Comparison of ENCODE assay signal across 9 mouse cellular contexts in genomic region chr3:123138274-123139003, GRCm38 (mm10).
DNase-seq lines count a peak whose midpoint lies in the region; ATAC-seq and TF ChIP-seq lines count a peak whose summit lies in the region.
"Had no signal": no experiment of that assay in that cellular context is flagged by ENCODE, and none has a peak within 500 bp of the region (broad histone marks: within the 10 kb centered on the region; RNA-seq: fewer than 3 reads in every experiment).

No protein-coding gene starts in this region.

- ATAC-seq in heart, embryonic 12.5 days (ENCODE audit: insufficient number of reproducible peaks, low FRiP score) = no peak
- ATAC-seq in stomach, postnatal 0 days (ENCODE audit: low FRiP score, low TSS enrichment) = no peak
- no peak for ATAC-seq in liver, postnatal 0 days

- TF ChIP-seq CTCF in heart, adult 2 months (IDR thresholded peaks at IDR 0.05) = no peak
- TF ChIP-seq CTCF in stomach, postnatal 0 days (IDR thresholded peaks at IDR 0.05; ENCODE audit: low read depth) = no peak
- no peak for TF ChIP-seq CTCF in liver, postnatal 0 days (IDR thresholded peaks at IDR 0.05; ENCODE audit: low read depth)

- peaks cover 19% of the 10 kb centered on the region for H3K36me3 ChIP-seq in heart, adult 2 months (ENCODE audit: control insufficient read depth, insufficient read depth, low read length)
- H3K36me3 ChIP-seq in heart, embryonic 12.5 days = no peaks in the 10 kb centered on the region
- no peaks in the 10 kb centered on the region; the same call in 1 of the 2 replicates for H3K36me3 ChIP-seq in stomach, postnatal 0 days (ENCODE audit: control insufficient read depth, insufficient read depth, low read length)
- H3K36me3 ChIP-seq in liver, postnatal 0 days (replicated peaks; ENCODE audit: insufficient read depth, low read length) = no peaks in the 10 kb centered on the region
- H3K36me3 ChIP-seq: embryonic facial prominence, embryonic 13.5 days had no signal

- H3K4me2 ChIP-seq in heart, embryonic 12.5 days = no peak overlapping the region
- H3K4me2 ChIP-seq in stomach, postnatal 0 days (replicated peaks; ENCODE audit: low read depth) = no peak overlapping the region
- no peak overlapping the region for H3K4me2 ChIP-seq in liver, postnatal 0 days (ENCODE audit: low read depth, low read length)
- H3K4me2 ChIP-seq: embryonic facial prominence, embryonic 13.5 days had no signal

- no peaks in the 10 kb centered on the region for H3K27me3 ChIP-seq in heart, adult 2 months (ENCODE audit: control insufficient read depth, insufficient read depth, low read length)
- no peaks in the 10 kb centered on the region for H3K27me3 ChIP-seq in heart, embryonic 12.5 days (replicated peaks)
- H3K27me3 ChIP-seq in stomach, postnatal 0 days (ENCODE audit: control insufficient read depth, insufficient read depth, low read length) = no peaks in the 10 kb centered on the region
- H3K27me3 ChIP-seq in liver, postnatal 0 days (ENCODE audit: insufficient read depth, low read length) = no peaks in the 10 kb centered on the region
- H3K27me3 ChIP-seq: embryonic facial prominence, embryonic 13.5 days had no signal

- H3K4me1 ChIP-seq in heart, adult 2 months (ENCODE audit: control insufficient read depth, insufficient read depth, low read length) = peaks cover 19% of the 10 kb centered on the region
- H3K4me1 ChIP-seq in heart, embryonic 12.5 days (replicated peaks) = peaks cover 23% of the 10 kb centered on the region
- H3K4me1 ChIP-seq in stomach, postnatal 0 days (replicated peaks; ENCODE audit: control insufficient read depth, insufficient read depth) = no peaks in the 10 kb centered on the region
- no peaks in the 10 kb centered on the region for H3K4me1 ChIP-seq in liver, postnatal 0 days (ENCODE audit: insufficient read depth)

- H3K79me2 ChIP-seq in heart, adult 2 months (replicated peaks; ENCODE audit: control insufficient read depth, insufficient read depth, low read length) = no peaks in the 10 kb centered on the region

- no peak overlapping the region for H3K4me3 ChIP-seq in heart, adult 2 months
- no peak overlapping the region for H3K4me3 ChIP-seq in heart, embryonic 12.5 days
- H3K4me3 ChIP-seq in stomach, postnatal 0 days (ENCODE audit: low read depth, low read length) = no peak overlapping the region
- H3K4me3 ChIP-seq in liver, postnatal 0 days (ENCODE audit: low read depth, low read length) = no peak overlapping the region
- H3K4me3 ChIP-seq: embryonic facial prominence, embryonic 13.5 days had no signal

- peak; percentile 77 to 83 for DNase-seq in heart, adult 2 months
- peak; percentile 64 for DNase-seq in Muller cell, postnatal 12 days (ENCODE audit: inconsistent ontology term)
- peak; percentile 77 for DNase-seq in gastrocnemius, postnatal 25 days
- DNase-seq in kidney, postnatal 10 days = peak; percentile 95
- DNase-seq in stomach, postnatal 0 days (ENCODE audit: low spot score) = peak; percentile 53
- no peak for DNase-seq in thymus, postnatal 36 days
- no peak for DNase-seq in liver, postnatal 0 days

- WGBS in heart, adult 2 months = 18% methylated on average over 6 of the region's 6 CpGs
- 65% methylated on average over 6 of the region's 6 CpGs for WGBS in heart, embryonic 12.5 days
- WGBS in stomach, postnatal 0 days = 31% methylated on average over 6 of the region's 6 CpGs
- WGBS in liver, postnatal 0 days (ENCODE audit: insufficient replicate concordance) = 70% methylated on average over 6 of the region's 6 CpGs

- peak overlapping the region; percentile 8 for H3K27ac ChIP-seq in heart, adult 2 months
- no peak overlapping the region; the same call in 1 of the 2 replicates for H3K27ac ChIP-seq in heart, embryonic 12.5 days (ENCODE audit: poor library complexity, severe bottlenecking)
- peak overlapping the region; percentile 66; the same call in 1 of the 2 replicates for H3K27ac ChIP-seq in stomach, postnatal 0 days (replicated peaks)
- H3K27ac ChIP-seq in liver, postnatal 0 days (ENCODE audit: low read depth) = no peak overlapping the region
- H3K27ac ChIP-seq: embryonic facial prominence, embryonic 13.5 days had no signal

- no peak overlapping the region for H3K9ac ChIP-seq in heart, adult 2 months (ENCODE audit: low read depth, low read length)
- H3K9ac ChIP-seq in heart, embryonic 12.5 days = no peak overlapping the region
- no peak overlapping the region for H3K9ac ChIP-seq in stomach, postnatal 0 days (ENCODE audit: low read length)
- no peak overlapping the region for H3K9ac ChIP-seq in liver, postnatal 0 days (replicated peaks)
- H3K9ac ChIP-seq: embryonic facial prominence, embryonic 13.5 days had no signal

- no peak for TF ChIP-seq POLR2A in heart, adult 2 months (IDR thresholded peaks at IDR 0.05; ENCODE audit: insufficient read depth, low read depth, low read length)

- H3K9me3 ChIP-seq in heart, embryonic 12.5 days (replicated peaks) = no peaks in the 10 kb centered on the region
- no peaks in the 10 kb centered on the region for H3K9me3 ChIP-seq in stomach, postnatal 0 days (ENCODE audit: control insufficient read depth, low read length)
- no peaks in the 10 kb centered on the region for H3K9me3 ChIP-seq in liver, postnatal 0 days (ENCODE audit: low read length)
- H3K9me3 ChIP-seq: embryonic facial prominence, embryonic 13.5 days had no signal

- intact Hi-C loops in heart, adult 2 months (cut with DNase I) = loop anchor here (2.0 kb wide), 1 partner anchor 20 kb away; no protein-coding TSS in a partner anchor

- TF ChIP-seq EP300 in heart, adult 2 months (IDR thresholded peaks at IDR 0.05; ENCODE audit: insufficient read depth, low read depth, low read length) = no peak
- TF ChIP-seq EP300 in stomach, postnatal 0 days (optimal IDR thresholded peaks at IDR 0.05) = no peak
- TF ChIP-seq EP300 in liver, postnatal 0 days (IDR thresholded peaks at IDR 0.05; ENCODE audit: low read depth) = no peak

Comparison
In these comparisons a context has a peak if more than half of its experiments do, and no peak if none do; other contexts are left out.
1. H3K27ac ChIP-seq: peak in heart, adult 2 months (single experiment) and stomach, postnatal 0 days (single experiment); none in heart, embryonic 12.5 days (single experiment) and liver, postnatal 0 days (single experiment).
2. DNase-seq: peak in heart, adult 2 months (2 of 2), Muller cell, postnatal 12 days (single experiment), gastrocnemius, postnatal 25 days (single experiment), kidney, postnatal 10 days (single experiment) and stomach, postnatal 0 days (single experiment); none in thymus, postnatal 36 days (0 of 2) and liver, postnatal 0 days (single experiment).